18 mouse cellular contexts compared by ENCODE assay signal in the genomic region with DNA sequence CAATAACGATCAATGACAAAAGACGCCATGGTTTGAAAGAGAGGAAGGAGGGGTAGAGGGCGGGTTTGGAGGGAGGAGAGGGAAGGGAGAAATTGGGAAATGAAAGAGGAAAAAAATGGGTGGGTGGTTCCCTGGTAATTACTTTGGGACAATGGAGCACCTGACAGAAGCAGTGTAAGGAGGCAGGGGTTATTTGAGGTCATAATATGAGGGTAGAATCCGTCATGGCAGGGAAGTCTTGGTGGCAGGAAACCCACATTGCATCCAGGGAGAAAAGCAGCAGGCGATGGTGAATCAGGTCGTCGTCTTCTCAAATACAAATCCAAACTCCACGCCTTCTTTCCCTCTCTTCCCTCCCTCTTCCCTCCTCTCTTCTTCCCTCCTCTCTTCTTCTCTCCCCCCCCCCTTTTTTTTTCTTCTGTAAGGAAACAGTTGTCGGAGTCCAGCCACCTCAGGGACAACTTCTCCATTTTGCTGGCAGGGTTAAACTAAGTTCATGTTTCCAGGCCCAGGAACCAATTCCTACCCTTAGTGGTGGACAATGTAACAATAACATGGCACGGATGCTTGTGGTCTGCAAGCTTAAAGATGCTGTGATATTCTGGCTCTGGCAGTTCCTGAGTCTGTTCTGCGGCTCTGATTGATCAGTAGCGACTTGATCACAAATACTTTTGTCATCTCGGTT. TPM values are rescaled to one million over a fixed set of nuclear protein-coding genes. Genes with fewer than 3 reads are reported as not detected.
"Had no signal": no experiment of that assay in that cellular context is flagged by ENCODE, and none has a peak within 500 bp of the region (broad histone marks: within the 10 kb centered on the region; RNA-seq: fewer than 3 reads in every experiment).

No protein-coding gene starts in this region.

- H3K9me3 ChIP-seq: limb, embryonic 13.5 days; liver, embryonic 15.5 days; lung, embryonic 15.5 days; midbrain, embryonic 13.5 days; neural tube, embryonic 15.5 days had no signal

- H3K27ac ChIP-seq: layer of hippocampus, adult 2 months; limb, embryonic 13.5 days; liver, embryonic 15.5 days; lung, embryonic 15.5 days; macrophage; midbrain, embryonic 13.5 days; neural tube, embryonic 15.5 days; stomach, postnatal 0 days had no signal

- H3K4me2 ChIP-seq: limb, embryonic 13.5 days; liver, embryonic 15.5 days; lung, embryonic 15.5 days; midbrain, embryonic 13.5 days; neural tube, embryonic 15.5 days had no signal

- H3K27me3 ChIP-seq: limb, embryonic 13.5 days; lung, embryonic 15.5 days; midbrain, embryonic 13.5 days; neural tube, embryonic 15.5 days had no signal

- H3K4me1 ChIP-seq: limb, embryonic 13.5 days; midbrain, embryonic 13.5 days had no signal

- H3K9ac ChIP-seq: limb, embryonic 13.5 days; liver, embryonic 15.5 days; lung, embryonic 15.5 days; midbrain, embryonic 13.5 days; neural tube, embryonic 15.5 days had no signal

- DNase-seq: kidney, adult 2 months; kidney, postnatal 4 days; left cerebral cortex, postnatal 4 days; lung, postnatal 14 days; thymus, postnatal 25 days had no signal

- H3K4me3 ChIP-seq: layer of hippocampus, adult 2 months; limb, embryonic 13.5 days; liver, embryonic 15.5 days; lung, embryonic 15.5 days; midbrain, embryonic 13.5 days; myocyte; neural tube, embryonic 15.5 days had no signal

- H3K36me3 ChIP-seq: limb, embryonic 13.5 days; liver, embryonic 15.5 days; lung, embryonic 15.5 days; midbrain, embryonic 13.5 days; neural tube, embryonic 15.5 days had no signal

- ATAC-seq: midbrain, embryonic 13.5 days had no signal

RNA-seq across cellular contexts. Expression of a gene that starts 47.1 kb away (rescaled TPM):
- total RNA-seq: layer of hippocampus, adult 2 months; layer of hippocampus, postnatal 14 days; left cerebral cortex, adult 18-20 months; left cerebral cortex, postnatal 10 days; left cerebral cortex, postnatal 4 days; liver, adult 2 months had no signal
- polyA plus RNA-seq: liver, adult 2 months; midbrain, embryonic 13.5 days; myocyte had no signal
